Mouse (Mus musculus): ENCODE data around the gene Rgs6.

DNA sequence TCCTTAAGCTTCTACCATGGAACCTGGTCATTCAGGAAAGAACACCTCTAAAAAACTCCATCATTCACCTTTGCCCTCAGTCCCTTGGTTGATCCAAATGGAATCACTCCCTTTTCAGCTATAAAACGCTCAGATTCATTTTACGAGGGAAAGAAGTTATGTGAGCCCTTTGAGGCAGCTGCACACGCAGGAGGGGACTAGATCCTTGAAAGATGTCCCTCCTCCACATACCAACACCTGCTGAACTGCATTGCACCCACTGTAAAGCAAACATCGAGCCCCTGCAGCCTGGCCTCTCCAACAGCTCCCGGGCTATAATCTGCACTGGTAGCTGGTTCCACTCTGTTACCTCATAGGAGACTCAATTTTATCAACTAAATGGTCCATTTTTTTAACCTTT lies 482.8 kb downstream of the Rgs6 start:
- TF ChIP-seq POLR2A (IDR thresholded peaks at IDR 0.05; ENCODE audit: insufficient read depth, low read depth, low read length), result no peak
- no peak for TF ChIP-seq CTCF (IDR thresholded peaks at IDR 0.05)
- no peak for TF ChIP-seq EP300 (IDR thresholded peaks at IDR 0.05; ENCODE audit: insufficient read depth, low read depth, low read length)

All from heart, adult 2 months (tissue).